Mouse (Mus musculus) CD4-positive, CD25-positive, alpha-beta regulatory T cell, adult 2 months (primary cell): ENCODE results near the gene Mtmr3.
"Not testable (repeated sequence)": the region's sequence is repeated elsewhere in the genome, so short reads cannot be mapped to it uniquely, and the experiment has no call there.

Source experiments
- DNase-seq: peaks from one replicate; pipeline ENCODE4 v3.0.0-alpha.2; 2012; ENCODE audit warnings: low read depth, low spot score

Gene Mtmr3

GRCm38 (mm10) chr11:4601890-4602289, 7.2 kb upstream of the Mtmr3 start:
- no peak for DNase-seq

- DNase-seq, result no peak
Observed at GRCm38 (mm10) chr11:4599916-4600315, 5.3 kb upstream of the Mtmr3 start.

- no peak for DNase-seq
Observed at GRCm38 (mm10) chr11:4598411-4598810, 3.7 kb upstream of the Mtmr3 start.

- DNase-seq, result peak; percentile 49
Observed at GRCm38 (mm10) chr11:4593849-4594607, 635 bp downstream of the Mtmr3 start.

GRCm38 (mm10) chr11:4593491-4593848, 1.2 kb downstream of the Mtmr3 start:
- peak; percentile 35 for DNase-seq

- no peak for DNase-seq
Observed at GRCm38 (mm10) chr11:4591811-4592210, 2.9 kb downstream of the Mtmr3 start.

GRCm38 (mm10) chr11:4578682-4579081, 16.0 kb downstream of the Mtmr3 start:
- no peak for DNase-seq

- DNase-seq, result no peak
Observed at GRCm38 (mm10) chr11:4577079-4577478, 17.6 kb downstream of the Mtmr3 start.

GRCm38 (mm10) chr11:4576090-4576732, 18.5 kb downstream of the Mtmr3 start:
- not testable (repeated sequence) for DNase-seq

- no peak for DNase-seq
Observed at GRCm38 (mm10) chr11:4571491-4571901, 23.2 kb downstream of the Mtmr3 start.

GRCm38 (mm10) chr11:4566333-4566732, 28.3 kb downstream of the Mtmr3 start:
- DNase-seq, result no peak

GRCm38 (mm10) chr11:4565545-4565944, 29.1 kb downstream of the Mtmr3 start:
- DNase-seq, result no peak

GRCm38 (mm10) chr11:4553274-4554063, 41.2 kb downstream of the Mtmr3 start:
- no peak for DNase-seq

GRCm38 (mm10) chr11:4547569-4547968, 47.1 kb downstream of the Mtmr3 start:
- no peak for DNase-seq

GRCm38 (mm10) chr11:4545976-4546375, 48.7 kb downstream of the Mtmr3 start:
- no peak for DNase-seq

- DNase-seq, result no peak
Observed at GRCm38 (mm10) chr11:4545401-4545800, 49.3 kb downstream of the Mtmr3 start.

- not testable (repeated sequence) for DNase-seq
Observed at GRCm38 (mm10) chr11:4544627-4544921, 50.1 kb downstream of the Mtmr3 start.

GRCm38 (mm10) chr11:4543746-4544626, 50.7 kb downstream of the Mtmr3 start:
- no peak for DNase-seq

- DNase-seq, result peak; percentile 16
Observed at GRCm38 (mm10) chr11:4543040-4543551, 51.6 kb downstream of the Mtmr3 start.

GRCm38 (mm10) chr11:4536645-4537044, 58.0 kb downstream of the Mtmr3 start:
- peak; percentile 55 for DNase-seq

- DNase-seq, result no peak
Observed at GRCm38 (mm10) chr11:4527132-4527531, 67.5 kb downstream of the Mtmr3 start.
